Mouse (Mus musculus) large intestine, adult 2 months (tissue): ENCODE measurements around the gene Eif2b3. TPM values are rescaled to one million over a fixed set of nuclear protein-coding genes. Genes with fewer than 3 reads are reported as not detected.

ENCODE experiments used
- DNase-seq: peaks from one replicate; pipeline ENCODE4 v3.0.0-alpha.2; 2012; ENCODE audit warnings: low read depth, low spot score
- WGBS: fragments of 180-500 bp; shearing (Covaris S2); methylation state at CpG from one replicate; pipeline ENCODE4 v1.1.7; 2018; 5-methylcytosine and 5-hydroxymethylcytosine counted together
- polyA plus RNA-seq: library from polyadenylated mRNA; depleted of rRNA; stranded (reverse); fragments of >200 nt; gene quantifications from 2 replicates; pipeline ENCODE4 v1.2.3, GENCODE M21; 2012

Eif2b3 gene
- polyA plus RNA-seq, 1 experiment: 7.1 TPM

DNA sequence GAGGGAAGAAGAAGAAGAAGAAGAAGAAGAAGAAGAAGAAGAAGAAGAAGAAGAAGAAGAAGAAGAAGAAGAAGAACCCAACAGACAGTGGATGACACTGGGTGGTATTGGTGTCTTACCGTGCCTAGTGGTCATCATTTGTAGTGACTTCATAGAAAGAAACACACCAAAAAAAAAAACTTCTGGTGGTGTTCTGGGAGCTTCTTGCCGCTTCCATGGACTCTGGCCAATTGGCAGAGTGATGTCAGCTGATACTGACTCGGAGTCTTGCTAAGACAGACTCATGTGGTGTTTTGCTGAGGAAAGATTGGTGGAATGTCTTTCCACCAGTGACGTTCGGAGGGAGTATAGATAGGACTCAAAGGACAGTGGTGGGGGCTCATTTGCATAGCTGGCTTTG lies 9.0 kb upstream of the Eif2b3 start:
- no peak for DNase-seq
- WGBS: 77% methylated on average over 5 of the region's 5 CpGs

DNA sequence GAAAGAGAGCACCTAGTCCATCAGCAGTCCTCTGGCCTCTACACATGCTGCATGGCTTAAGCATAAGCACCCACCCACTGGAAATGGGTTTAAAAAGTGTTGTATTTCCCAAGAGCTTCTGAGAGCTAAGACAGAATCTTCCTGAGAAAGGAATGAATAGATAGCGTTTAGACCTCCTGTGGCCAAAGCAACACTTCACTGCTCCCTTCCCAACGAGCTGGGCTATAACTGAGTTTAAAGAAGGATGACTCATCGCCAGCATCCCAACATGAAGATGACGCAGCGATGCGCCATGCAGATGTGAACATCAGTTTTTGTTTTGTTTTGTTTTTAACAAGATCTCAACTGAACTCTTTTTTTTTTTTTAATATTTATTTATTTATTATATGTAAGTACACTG lies 5.6 kb upstream of the Eif2b3 start:
- DNase-seq: no peak
- 66% methylated on average over 6 of the region's 6 CpGs for WGBS

DNA sequence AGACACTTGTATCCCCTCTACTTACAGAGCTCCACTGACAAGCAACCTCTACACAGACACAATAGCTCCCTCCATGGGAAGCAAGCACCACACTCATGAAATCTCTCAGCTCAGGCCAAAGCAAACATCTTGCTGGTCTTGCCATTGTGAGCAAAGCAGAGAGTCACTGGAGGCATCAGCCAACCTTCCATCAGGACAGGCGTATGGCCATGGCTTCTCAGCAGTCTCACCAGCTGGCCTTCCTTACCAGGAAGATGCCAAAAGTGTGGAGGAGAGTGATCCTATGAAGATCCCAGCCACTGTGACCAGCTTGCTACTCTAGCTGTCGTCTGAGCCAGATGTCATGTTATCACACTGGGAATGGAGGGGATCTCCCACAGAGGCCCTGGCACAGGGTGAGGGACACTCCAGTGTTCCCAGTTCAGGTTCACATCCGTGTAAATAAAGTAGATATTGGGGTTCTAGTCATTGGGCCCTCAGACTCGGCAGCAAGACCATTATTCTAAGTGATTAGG lies 4.2 kb upstream of the Eif2b3 start:
- WGBS: 58% methylated on average over 4 of the region's 4 CpGs
- no peak for DNase-seq

DNA sequence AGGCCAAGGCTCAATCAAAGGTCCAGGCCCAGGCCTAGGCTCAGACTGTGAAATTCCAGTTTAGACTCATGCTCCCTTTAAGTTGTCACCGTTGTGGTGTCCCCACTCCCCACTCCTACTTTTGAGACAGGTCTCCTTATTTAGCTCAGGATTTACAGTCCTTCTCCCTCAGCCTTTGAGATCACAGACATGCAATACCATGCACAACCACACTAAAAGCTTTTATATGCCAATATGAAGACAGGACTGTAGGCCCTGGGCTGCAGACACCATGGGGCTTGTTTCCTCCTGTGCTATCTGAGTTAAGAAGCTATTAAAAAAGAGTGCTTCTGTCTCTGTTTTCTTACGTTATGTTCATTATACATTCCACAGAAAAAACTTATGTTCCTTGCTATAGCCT lies 1.5 kb upstream of the Eif2b3 start:
- 78% methylated on average over 2 of the region's 2 CpGs for WGBS
- no peak for DNase-seq

DNA sequence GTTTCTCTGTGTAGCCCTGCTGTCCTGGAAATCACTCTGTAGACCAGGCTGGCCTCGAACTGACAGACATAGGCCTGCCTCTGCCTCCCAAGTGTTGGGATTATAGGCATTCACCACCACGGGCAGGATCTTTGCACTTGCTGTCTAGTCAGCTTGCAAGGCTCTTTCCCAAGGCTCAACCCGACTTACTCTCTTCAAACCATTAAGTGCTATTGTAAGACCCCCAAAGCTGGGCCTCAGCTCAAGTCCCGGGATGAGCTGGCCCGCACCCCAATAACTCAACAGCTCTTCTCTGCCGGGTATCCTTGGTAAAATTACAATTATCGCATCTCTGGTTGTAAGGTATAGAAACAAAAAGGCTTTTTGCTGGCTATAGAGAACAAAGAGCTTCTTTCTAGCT lies 875 bp upstream of the Eif2b3 start:
- no peak for DNase-seq
- WGBS: 86% methylated on average over 7 of the region's 7 CpGs

DNA sequence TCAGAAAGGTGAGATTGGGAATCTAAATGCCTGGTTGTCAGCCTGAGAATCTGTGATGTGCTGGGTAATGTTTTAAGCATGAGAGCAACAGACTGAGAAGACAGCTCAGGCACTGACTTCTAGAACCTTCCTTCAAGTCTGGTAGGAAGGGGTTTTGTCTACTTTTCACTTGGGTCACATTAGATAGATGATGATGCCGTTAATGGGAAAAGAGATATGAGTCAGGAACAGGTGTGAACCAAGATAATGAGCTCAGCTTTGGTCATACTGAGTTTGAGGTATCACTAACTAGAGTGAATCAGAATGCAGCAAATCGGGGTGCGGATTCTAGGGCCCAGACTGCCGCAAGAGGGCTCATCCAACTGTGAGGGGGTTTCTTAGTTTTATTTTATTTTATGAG lies 4.3 kb downstream of the Eif2b3 start:
- no peak for DNase-seq
- WGBS: 97% methylated on average over 4 of the region's 4 CpGs

DNA sequence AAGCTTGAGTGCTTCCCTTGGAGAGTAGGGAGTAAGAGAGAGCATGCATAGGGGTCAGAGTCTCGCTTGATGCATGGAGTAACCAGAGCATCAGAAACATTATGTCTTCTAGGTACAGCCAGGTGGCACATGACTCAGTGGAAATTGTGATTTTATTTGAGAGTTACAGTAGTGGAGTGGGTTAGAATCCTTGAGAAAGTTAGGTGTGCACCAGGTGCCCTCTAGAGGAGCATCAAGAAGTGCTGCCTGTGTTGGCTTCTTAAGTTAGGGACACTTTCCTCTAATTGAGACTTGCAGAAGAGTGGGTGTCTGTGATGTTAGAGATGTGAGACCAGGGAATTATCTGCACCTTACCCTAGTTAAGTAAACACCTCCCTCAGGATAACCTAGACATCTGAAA lies 11.9 kb downstream of the Eif2b3 start:
- DNase-seq: no peak

DNA sequence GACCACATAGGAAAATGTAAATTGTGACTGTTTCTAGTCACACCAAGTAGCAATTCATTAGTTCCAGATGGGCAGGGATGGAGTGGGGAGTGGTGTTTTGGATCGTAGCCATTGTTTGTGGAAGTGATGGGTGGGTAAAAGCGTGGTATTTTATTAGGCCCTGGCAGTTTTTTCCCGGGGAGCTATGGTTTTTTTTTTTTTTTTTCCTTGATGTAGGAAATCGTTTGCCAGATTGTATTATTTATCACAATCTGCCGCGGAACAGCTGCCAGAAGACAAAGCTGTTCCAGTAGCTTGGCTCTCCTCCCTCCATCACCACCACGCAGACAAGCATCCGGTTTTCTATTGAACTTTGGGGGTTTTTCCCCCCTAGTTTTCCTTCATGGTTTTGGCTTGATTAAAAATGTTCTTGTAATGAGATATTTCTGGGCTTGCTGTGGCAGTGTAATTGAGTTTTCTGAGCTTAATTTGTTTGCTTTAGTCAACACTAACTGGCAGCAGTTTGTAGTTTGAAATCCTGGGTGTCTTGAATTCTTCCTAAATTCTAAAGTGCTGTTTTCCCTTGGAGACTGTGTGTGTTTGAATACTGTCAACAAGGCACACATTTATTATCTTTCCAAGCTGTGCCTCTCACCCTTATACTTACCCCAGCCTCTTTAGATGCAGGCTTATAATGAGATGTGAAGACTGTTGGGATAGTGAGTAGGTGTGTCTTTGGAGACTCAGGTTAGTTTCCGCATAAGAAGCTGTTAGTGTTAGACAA lies 20.9 kb downstream of the Eif2b3 start:
- no peak for DNase-seq

More for the DNA sequence above, 11.9 kb downstream of the Eif2b3 start:
- WGBS: 93% methylated on average over 1 of the region's 1 CpGs

DNA sequence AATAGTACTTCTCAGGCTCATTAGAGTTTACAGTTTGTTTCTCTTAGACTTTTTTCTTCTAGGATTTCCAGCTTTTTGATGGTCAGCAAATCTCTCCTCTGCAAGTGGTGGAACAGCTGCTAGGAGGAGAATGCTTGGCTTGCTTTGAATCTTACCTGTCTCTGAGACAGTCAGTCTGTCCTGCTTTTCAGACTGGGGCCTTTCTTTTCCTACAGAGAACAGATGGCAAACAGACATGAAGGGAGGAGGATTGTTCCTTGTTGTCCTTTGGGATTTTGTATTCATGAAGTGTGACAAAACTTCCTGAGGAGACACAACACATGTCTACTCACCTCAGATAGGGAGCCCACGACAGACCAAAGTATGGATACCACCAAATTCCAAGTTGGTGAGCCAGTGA lies 21.6 kb downstream of the Eif2b3 start:
- 10% methylated on average over 1 of the region's 1 CpGs for WGBS
- DNase-seq: no peak

More for the DNA sequence above, 20.9 kb downstream of the Eif2b3 start:
- 9% methylated on average over 9 of the region's 9 CpGs for WGBS

DNA sequence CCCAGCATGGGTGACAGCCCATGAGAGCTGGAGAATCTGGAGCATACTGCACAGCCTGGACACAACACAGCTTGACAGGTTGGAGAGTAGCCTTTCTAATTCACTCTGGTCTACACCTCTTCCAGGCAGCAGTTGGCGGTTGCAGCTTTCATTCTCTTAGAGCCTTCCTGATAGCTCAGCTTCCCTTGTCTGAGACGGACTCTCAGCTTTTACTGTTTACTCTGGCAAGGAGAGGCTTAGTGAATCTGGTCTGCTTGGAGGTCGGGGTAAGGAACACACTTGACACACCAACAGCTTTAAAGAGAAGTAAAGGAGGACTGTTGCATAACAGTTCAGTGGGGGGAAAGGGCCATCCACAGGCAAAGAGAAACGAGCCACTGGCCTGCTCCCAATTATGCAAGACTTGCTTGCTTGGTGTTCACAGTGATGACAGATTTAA lies 22.1 kb downstream of the Eif2b3 start:
- 8% methylated on average over 4 of the region's 4 CpGs for WGBS
- DNase-seq: no peak

DNA sequence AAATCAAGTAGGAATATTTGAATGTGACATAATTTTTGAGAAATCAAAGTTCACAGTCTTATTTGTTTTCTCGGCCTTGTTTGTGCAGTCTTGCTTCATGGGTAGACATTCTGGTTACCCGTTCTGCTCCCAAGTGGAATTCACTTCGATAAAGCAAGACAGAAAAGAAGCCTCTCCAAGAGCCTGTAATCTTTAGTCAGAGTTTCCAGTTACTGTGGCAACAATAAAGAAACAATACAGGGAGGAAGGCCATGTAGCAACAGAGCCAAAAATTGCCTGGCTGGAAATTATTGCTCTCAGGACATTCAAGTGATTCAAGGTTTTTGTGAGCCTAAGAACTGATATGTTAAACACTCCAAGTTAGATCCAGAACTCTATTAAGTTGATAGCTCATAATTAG lies 29.6 kb downstream of the Eif2b3 start:
- WGBS: 46% methylated on average over 3 of the region's 3 CpGs
- DNase-seq: no peak

DNA sequence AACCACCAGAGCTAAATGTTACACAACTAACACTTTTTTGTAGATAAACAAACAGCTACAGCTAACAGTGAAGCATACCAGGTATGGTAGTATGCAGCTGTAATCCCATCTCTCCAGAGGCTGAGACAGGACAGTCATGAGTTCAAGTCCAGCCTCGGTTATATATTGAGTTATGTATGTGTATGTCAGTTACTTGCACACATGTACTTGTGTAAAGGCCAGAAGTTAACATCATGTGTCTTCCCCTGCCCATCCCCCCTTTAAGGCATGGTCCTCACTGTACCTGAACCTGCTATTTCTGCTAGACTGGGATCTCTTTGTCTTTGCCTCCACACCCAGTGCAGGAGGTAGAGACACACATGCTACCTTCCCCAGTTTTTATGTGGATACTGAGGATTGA lies 30.3 kb downstream of the Eif2b3 start:
- WGBS: 97% methylated on average over 1 of the region's 1 CpGs
- DNase-seq: no peak

DNA sequence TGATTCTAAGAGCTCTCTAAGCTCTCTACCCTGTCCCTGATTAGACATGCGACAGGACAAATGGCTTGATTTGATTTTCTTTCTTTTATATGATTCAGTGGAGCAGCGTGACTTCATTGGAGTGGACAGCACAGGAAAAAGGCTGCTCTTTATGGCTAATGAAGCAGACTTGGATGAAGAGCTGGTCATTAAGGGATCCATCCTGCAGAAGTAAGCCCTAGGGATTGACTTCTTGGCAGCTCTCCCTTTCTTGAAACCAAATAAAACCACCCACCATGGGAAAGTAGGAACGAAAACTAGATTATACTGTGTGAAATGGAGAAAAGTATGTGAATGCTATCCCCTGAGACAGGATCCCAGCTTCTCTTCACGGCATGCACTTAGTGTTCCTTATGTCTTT lies 33.4 kb downstream of the Eif2b3 start:
- WGBS: 79% methylated on average over 4 of the region's 4 CpGs
- no peak for DNase-seq

DNA sequence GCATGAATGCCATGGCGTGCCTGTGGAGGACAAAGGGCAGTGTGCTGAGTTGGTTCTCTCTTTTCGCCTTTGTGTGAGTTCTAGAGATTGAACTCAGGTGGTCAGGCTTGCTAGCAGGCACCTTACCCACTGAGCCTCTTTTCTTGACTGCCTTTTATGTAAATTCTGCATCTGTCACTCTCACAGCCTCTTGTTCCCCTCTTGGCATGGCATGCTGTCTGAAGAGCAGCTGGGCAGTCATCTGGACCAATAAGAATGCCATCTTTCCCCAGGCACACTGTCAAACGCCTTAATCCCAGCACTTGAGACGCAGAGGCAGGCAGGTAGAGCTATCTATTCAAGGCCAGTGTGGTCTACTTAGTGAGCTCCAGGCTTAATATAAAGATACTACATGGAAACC lies 34.8 kb downstream of the Eif2b3 start:
- 89% methylated on average over 4 of the region's 4 CpGs for WGBS

DNA sequence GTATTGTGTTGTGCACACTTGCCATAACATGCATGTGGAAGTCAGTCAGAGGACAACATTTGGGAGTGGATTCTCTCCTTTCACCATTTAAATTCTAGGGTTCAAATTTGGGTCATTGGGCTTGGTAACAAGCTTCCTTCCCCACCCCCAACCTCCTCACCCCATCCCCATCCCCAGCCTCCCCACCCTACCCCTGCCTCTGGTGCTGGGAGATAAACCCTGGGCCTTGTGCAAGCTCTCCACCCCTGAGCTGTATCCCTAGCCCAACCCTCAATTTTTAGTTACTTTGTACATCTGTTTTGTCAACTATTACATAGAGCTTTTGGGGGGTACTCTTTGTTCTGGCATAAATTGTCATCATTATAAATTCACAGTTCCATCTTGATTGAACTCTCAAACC lies 36.9 kb downstream of the Eif2b3 start:
- DNase-seq: no peak

More for the DNA sequence above, 34.8 kb downstream of the Eif2b3 start:
- DNase-seq: no peak

DNA sequence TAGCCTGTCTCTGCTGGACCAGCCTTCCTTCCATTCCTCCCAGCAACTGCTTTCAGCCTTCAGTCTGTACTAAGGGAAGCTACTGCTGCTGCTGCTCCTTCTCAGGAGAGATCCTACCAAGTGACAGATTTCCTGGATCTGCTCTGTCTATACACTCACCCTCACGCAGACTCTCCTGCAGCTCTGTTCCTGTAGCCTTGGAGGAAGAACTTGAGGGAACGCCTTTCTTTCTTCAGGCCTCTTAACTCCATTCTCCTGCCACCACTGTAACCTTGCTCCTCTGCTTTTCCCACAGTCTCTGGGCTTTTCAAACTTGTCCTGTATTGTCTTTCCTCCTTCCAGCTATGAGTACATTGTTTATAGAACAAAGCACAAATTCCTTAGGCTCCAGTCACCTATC lies 37.3 kb downstream of the Eif2b3 start:
- DNase-seq: no peak
- 92% methylated on average over 2 of the region's 2 CpGs for WGBS

DNA sequence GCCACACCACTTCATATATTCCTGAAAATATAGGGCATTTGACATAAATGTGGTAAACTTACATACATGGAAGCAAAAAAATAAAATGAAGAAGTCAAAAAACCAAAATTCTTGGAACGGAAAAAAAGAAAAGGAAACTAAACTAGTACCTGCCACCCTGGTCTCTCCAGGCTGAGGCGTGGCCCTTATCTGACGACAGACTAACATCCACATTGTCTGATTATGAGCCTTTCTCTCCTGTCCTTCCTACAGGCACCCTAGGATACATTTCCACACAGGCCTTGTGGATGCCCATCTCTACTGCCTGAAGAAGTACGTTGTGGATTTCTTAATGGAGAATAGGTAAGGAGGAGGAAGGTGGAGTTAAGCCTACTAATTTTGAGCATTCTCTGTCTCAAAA lies 39.3 kb downstream of the Eif2b3 start:
- 68% methylated on average over 4 of the region's 4 CpGs for WGBS
- DNase-seq: no peak

DNA sequence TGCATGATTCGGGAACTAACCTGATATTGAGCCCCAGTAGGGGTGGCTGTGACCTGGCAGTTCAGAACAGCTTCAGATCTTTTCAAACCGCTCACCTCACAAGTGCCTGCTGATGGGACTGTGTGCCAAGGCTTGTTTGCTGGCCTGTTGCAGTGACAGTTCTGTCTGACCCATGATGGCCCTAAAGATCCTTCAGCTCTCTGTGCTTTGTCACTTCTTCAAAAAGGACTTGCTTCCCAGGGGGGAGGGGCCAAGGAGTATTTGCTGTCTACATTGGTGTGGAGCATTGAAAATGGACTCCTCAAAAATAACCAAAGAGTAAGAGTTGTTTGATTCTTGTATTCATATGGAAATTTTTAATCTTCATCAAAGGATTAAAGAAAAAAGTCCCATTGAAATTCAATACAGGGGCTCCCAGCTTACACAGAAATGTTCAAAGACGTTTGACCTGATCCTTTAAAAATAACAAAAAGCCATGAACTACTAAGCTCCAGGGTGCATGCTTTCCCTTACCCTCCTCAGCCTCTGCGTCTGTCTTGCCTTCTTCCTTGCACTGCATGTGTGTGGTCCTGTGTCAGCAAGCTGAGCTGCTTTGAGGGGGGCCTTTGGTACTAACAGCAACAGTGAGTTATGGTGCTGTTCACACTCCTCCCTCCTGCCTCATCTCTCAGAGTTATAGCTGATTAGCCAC lies 43.6 kb downstream of the Eif2b3 start:
- no peak for DNase-seq
- WGBS: 88% methylated on average over 4 of the region's 4 CpGs

DNA sequence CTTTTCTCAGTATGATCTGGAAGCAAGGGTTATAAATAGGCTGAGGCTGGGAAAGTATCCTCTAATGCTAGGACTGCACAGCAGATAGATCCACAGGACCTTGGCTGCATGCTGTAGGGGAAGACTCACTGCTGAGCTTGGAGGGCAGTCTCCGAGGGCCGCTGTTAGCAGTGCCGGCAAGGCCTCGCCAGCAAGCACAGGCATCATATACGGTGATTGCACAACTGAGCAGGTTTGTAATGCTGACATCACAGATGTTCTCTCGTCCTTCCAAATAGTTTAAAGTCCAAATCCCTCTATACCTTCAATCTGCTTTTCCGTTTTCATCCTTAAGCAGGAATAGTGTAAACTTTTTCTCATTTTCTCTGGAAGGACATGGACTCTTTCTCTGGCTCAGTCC lies 48.8 kb downstream of the Eif2b3 start:
- 86% methylated on average over 7 of the region's 7 CpGs for whole genome bisulfite sequencing
- DNase-seq: no peak

DNA sequence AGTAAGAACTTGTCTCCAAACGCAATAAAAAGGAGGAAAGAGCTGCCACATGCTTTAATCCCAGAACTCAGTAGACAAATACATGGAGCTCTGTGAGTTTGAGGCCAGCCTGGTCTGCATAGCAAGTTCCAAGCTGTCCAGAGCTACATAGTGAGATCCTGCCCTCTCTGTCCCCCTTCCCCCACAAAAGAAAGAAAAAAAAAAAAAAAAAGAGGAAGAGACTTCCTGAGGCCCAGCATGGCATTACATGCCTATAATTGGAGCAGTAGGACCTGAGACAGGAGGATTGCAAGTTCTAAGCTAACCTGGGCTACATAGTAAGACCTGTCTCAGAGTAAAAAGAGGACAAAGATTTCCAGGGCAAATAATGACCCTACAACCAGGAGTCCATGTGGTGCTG lies 50.4 kb downstream of the Eif2b3 start:
- WGBS: 96% methylated on average over 1 of the region's 1 CpGs
- no peak for DNase-seq

DNA sequence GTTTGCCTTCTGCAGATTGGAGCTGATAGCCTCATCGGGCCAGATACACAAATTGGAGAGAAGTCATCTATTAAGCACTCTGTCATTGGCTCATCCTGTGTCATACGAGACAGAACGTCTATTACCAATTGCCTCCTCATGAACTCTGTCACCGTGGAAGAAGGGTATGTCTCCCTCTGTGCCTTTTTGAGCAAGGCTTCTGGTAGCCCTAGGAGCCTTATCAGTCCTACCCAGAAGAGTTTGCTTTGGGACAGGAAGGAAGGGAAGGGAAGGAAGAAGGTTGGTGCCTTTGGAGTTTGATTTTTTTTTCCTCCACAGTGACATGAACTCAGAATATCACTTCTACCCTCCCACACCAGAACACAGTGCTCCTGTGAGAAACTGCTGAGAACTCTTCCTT lies 51.4 kb downstream of the Eif2b3 start:
- DNase-seq: no peak
- WGBS: 86% methylated on average over 4 of the region's 4 CpGs
